Mouse (Mus musculus) C2C12 (cell line): ENCODE data around the gene Cryba2.

Experiments
- CEBPB ChIP-seq: IDR thresholded peaks from one replicate; pipeline ENCODE4 v1.6.1; 2011; ENCODE audit warnings: low read depth, mild to moderate bottlenecking, control low read depth, moderate library complexity
- CTCF ChIP-seq: IDR thresholded peaks from one replicate; pipeline ENCODE4 v1.5.1; 2011; ENCODE audit not compliant: control insufficient read depth, insufficient read depth, insufficient read length
- MAX ChIP-seq: IDR thresholded peaks from one replicate; pipeline ENCODE4 v1.6.1; 2011; ENCODE audit warnings: mild to moderate bottlenecking, control low read depth
- MYOD1 ChIP-seq: IDR thresholded peaks from one replicate; pipeline ENCODE4 v1.6.1; 2011; ENCODE audit warnings: low read depth; ENCODE audit not compliant: control insufficient read depth, insufficient read length
- MYOG ChIP-seq: IDR thresholded peaks from one replicate; pipeline ENCODE4 v1.6.1; 2011; ENCODE audit not compliant: control insufficient read depth, insufficient read length; ENCODE audit errors: extremely low read depth
- USF1 ChIP-seq: IDR thresholded peaks from one replicate; pipeline ENCODE4 v1.6.1; 2011; ENCODE audit warnings: low read depth, mild to moderate bottlenecking, control low read depth, moderate library complexity

DNA sequence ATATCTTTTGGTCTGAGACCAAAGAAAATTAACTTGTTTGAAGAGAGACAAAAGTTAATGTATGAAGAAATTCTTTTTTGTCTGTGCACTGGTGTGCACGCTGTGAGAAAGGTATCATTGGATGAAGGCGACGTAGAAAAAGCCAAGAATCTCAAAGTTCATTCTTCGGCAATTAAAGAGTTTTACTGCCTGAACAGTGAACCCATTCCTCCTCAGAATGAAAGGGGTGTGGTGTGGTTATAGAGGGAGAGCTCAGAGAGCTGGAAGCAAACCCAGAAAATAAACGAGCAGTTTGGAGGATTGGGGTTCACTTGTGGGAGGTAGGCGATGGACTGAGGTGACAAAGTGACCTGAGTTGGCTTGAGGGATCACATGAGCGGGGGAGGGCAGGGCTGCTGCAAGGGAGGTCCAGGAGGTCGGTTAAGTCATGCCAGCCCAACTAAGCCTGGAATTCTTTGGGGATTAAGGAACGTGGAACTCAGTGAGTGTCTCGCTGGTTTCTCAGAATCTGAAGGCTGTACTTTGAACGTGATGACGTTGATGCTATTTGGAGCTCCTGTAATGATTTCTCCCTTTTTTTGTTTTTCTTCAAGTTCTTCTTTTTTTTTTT lies 43.4 kb upstream of the Cryba2 start:
- TF ChIP-seq CTCF (no peak), MAX (no peak), USF1 (no peak), MYOD1 (no peak), CEBPB (no peak), MYOG (no peak)
